Mouse (Mus musculus) left cerebral cortex, adult 2 months (tissue): ENCODE measurements around the gene Zbtb6. TPM values are rescaled to one million over a fixed set of nuclear protein-coding genes. Genes with fewer than 3 reads are reported as not detected.
A peak's percentile ranks its signal among the peaks of the same experiment; 100 is the strongest.

Experiments used
- DNase-seq, 2 experiments: peaks; one replicate each; pipeline ENCODE4 v3.0.0; 2021 to 2022; ENCODE audit warnings: low spot score in 2 of 2, mixed read lengths in 1 of 2; ENCODE audit errors: extremely low spot score in 1 of 2
- H3K27ac ChIP-seq: fragments of 200-600 bp; 2 replicates; pipeline ENCODE4 v1.8.1; 2022
- H3K4me3 ChIP-seq: fragments of 200-600 bp; 2 replicates; pipeline ENCODE4 v1.8.1; 2022
- CTCF ChIP-seq: fragments of 200-600 bp; IDR thresholded peaks from 2 replicates; pipeline ENCODE4 v1.8.1; 2022; ENCODE audit warnings: antibody characterized with exemption, mild to moderate bottlenecking, moderate library complexity
- intact Hi-C: fragments of 180-260 bp; cut with DNase I; formaldehyde crosslinking; loops from one replicate; pipeline ENCODE4 v1.15.1; 2025
- long read RNA-seq, 2 experiments: library from polyadenylated mRNA; stranded (forward); transcript quantifications; one replicate each; pipeline ENCODE4 v2.0.0; 2021; ENCODE audit warnings: borderline mapping rate in 2 of 2
- total RNA-seq, 2 experiments: library from RNA; stranded (reverse); gene quantifications; 2 replicates each; pipeline ENCODE4 v1.2.3; 2021

Gene Zbtb6
- 10 to 100 TPM; 13.5 to 13.8 TPM for total RNA-seq
- long read RNA-seq, experiment 1, full-length matches to known transcripts: 2 of 4 reads
- long read RNA-seq, experiment 1, partial matches to known transcripts: 0 of 4 reads
- long read RNA-seq, experiment 1, other reads (novel, unspliced or antisense): 2 of 4 reads
- long read RNA-seq, experiment 2, full-length matches to known transcripts: 3 of 3 reads
- long read RNA-seq, experiment 2, partial matches to known transcripts: 0 of 3 reads
- long read RNA-seq, experiment 2, other reads (novel, unspliced or antisense): 0 of 3 reads

- Histone ChIP-seq H3K4me3 (peak within 1 kb of the TSS; percentile 64), H3K27ac (peak within 1 kb of the TSS; percentile 94)
- intact Hi-C loops: loop anchor here (1.0 to 10.0 kb wide), 2 partner anchors 9 to 1172 kb away; no protein-coding TSS in a partner anchor
- TF ChIP-seq CTCF: no peak
- DNase-seq: peak; percentile 95 to 97
These were observed at the start of gene Zbtb6, which contains the start of the genes Zbtb26 and Rabgap1 for GRCm38 (mm10) chr2:37442611-37443591. Gene Zbtb6, minus strand, starts transcription at chr2:37443171. Gene Zbtb26, minus strand, starts transcription at chr2:37443135. Gene Rabgap1, plus strand, starts transcription at chr2:37443279.

GRCm38 (mm10) chr2:37488956-37489355 lies 46.0 kb upstream of the Zbtb6 start:
- DNase-seq: no peak
- Histone ChIP-seq H3K27ac (no peak overlapping the region), H3K4me3 (no peak overlapping the region)
- intact Hi-C loops: loop anchor here (5.0 kb wide), 2 partner anchors 67 to 107 kb away; partner anchors contain the start of gene Rc3h2
- TF ChIP-seq CTCF: no peak

GRCm38 (mm10) chr2:37486408-37486807 lies 43.4 kb upstream of the Zbtb6 start:
- intact Hi-C loops: loop anchor here (5.0 kb wide), 2 partner anchors 64 to 104 kb away; partner anchors contain the start of gene Rc3h2
- DNase-seq: no peak
- TF ChIP-seq CTCF: no peak
- Histone ChIP-seq H3K27ac (no peak overlapping the region), H3K4me3 (no peak overlapping the region)

- H3K27ac ChIP-seq: no peak overlapping the region
- TF ChIP-seq CTCF: peak; percentile 85
- no peak for DNase-seq
- H3K4me3 ChIP-seq: no peak overlapping the region
- intact Hi-C loops: loop anchor here (5.0 kb wide), 2 partner anchors 63 to 103 kb away; partner anchors contain the start of gene Rc3h2
These were observed 42.4 kb upstream of the Zbtb6 start for GRCm38 (mm10) chr2:37485370-37485769.

- intact Hi-C loops: no loop called here
- H3K4me3 ChIP-seq: no peak overlapping the region
- no peak overlapping the region for H3K27ac ChIP-seq
- no peak for TF ChIP-seq CTCF
- DNase-seq: no peak
These were observed 41.2 kb upstream of the Zbtb6 start for GRCm38 (mm10) chr2:37484165-37484564.

- intact Hi-C loops: no loop called here
- DNase-seq: no peak
- TF ChIP-seq CTCF: no peak
These were observed 37.1 kb upstream of the Zbtb6 start for GRCm38 (mm10) chr2:37480039-37480438.

GRCm38 (mm10) chr2:37479559-37479958 lies 36.6 kb upstream of the Zbtb6 start:
- Histone ChIP-seq H3K4me3 (no peak overlapping the region), H3K27ac (no peak overlapping the region)
- TF ChIP-seq CTCF: no peak
- intact Hi-C loops: no loop called here
- DNase-seq: no peak

More at GRCm38 (mm10) chr2:37480039-37480438, 37.1 kb upstream of the Zbtb6 start:
- H3K4me3 ChIP-seq: no peak overlapping the region
- no peak overlapping the region for H3K27ac ChIP-seq

- Histone ChIP-seq H3K4me3 (no peak overlapping the region), H3K27ac (no peak overlapping the region)
- intact Hi-C loops: no loop called here
- no peak for DNase-seq
- no peak for TF ChIP-seq CTCF
These were observed 23.3 kb upstream of the Zbtb6 start for GRCm38 (mm10) chr2:37466266-37466665.

- peak; percentile 10; the same call in 1 of the 2 replicates for TF ChIP-seq CTCF
- intact Hi-C loops: no loop called here
- no peak overlapping the region for H3K4me3 ChIP-seq
- H3K27ac ChIP-seq: no peak overlapping the region
- no peak for DNase-seq
These were observed 17.7 kb upstream of the Zbtb6 start for GRCm38 (mm10) chr2:37460707-37461106.

- peak overlapping the region; percentile 97 for H3K4me3 ChIP-seq
- no peak for DNase-seq
- H3K27ac ChIP-seq: peak overlapping the region; percentile 96
- no peak for TF ChIP-seq CTCF
- intact Hi-C loops: loop anchor here (1.0 kb wide), 1 partner anchor 9 kb away; the partner anchor contains the start of genes Rabgap1, Zbtb26 and Zbtb6
These were observed 9.4 kb upstream of the Zbtb6 start for GRCm38 (mm10) chr2:37452376-37452760.

GRCm38 (mm10) chr2:37451667-37452375 lies 8.8 kb upstream of the Zbtb6 start:
- peak overlapping the region; percentile 96 for H3K27ac ChIP-seq
- intact Hi-C loops: loop anchor here (1.0 kb wide), 1 partner anchor 9 kb away; the partner anchor contains the start of genes Rabgap1, Zbtb26 and Zbtb6
- peak; percentile 92 to 93 for DNase-seq
- peak overlapping the region; percentile 97 for H3K4me3 ChIP-seq
- no peak for TF ChIP-seq CTCF
